Mouse (Mus musculus) adrenal gland, postnatal 4 days (tissue): ENCODE data around the gene Slc9a1. TPM values are rescaled to one million over a fixed set of nuclear protein-coding genes. Genes with fewer than 3 reads are reported as not detected.

ENCODE experiments used
- DNase-seq, 2 experiments: peaks; one replicate each; pipeline ENCODE4 v3.0.0; 2021 to 2022; ENCODE audit warnings: low spot score in 2 of 2, mixed read lengths in 2 of 2
- total RNA-seq, 2 experiments: library from RNA; stranded (reverse); gene quantifications; 2 replicates each; pipeline ENCODE4 v1.2.3; 2021

Gene Slc9a1
- total RNA-seq, 2 experiments from 2014 or later: 52.9 to 54.4 TPM

GRCm38 (mm10) chr4:133432560-133433171 is 63.2 kb downstream of the Slc9a1 start:
- DNase-seq: no peak

GRCm38 (mm10) chr4:133435921-133436320 is 66.4 kb downstream of the Slc9a1 start:
- no peak for DNase-seq

GRCm38 (mm10) chr4:133439460-133440376 is 70.2 kb downstream of the Slc9a1 start:
- DNase-seq: no peak

- no peak for DNase-seq
Observed at GRCm38 (mm10) chr4:133440377-133440795, 70.9 kb downstream of the Slc9a1 start.

- DNase-seq: no peak
Observed at GRCm38 (mm10) chr4:133442194-133442593, 72.7 kb downstream of the Slc9a1 start.

- no peak for DNase-seq
Observed at GRCm38 (mm10) chr4:133443085-133443484, 73.6 kb downstream of the Slc9a1 start.

- DNase-seq: no peak
Observed at GRCm38 (mm10) chr4:133445727-133446126, 76.2 kb downstream of the Slc9a1 start.

GRCm38 (mm10) chr4:133447366-133447765 is 77.9 kb downstream of the Slc9a1 start:
- DNase-seq: no peak

- no peak for DNase-seq
Observed at GRCm38 (mm10) chr4:133447967-133448366, 78.5 kb downstream of the Slc9a1 start.

GRCm38 (mm10) chr4:133448708-133449388 is 79.3 kb downstream of the Slc9a1 start:
- no peak for DNase-seq

- DNase-seq: no peak
Observed at GRCm38 (mm10) chr4:133449726-133450125, 80.2 kb downstream of the Slc9a1 start.

- peak; percentile 63 to 69 for DNase-seq
Observed at GRCm38 (mm10) chr4:133451536-133451935, 82.0 kb downstream of the Slc9a1 start.

GRCm38 (mm10) chr4:133452433-133452832 is 82.9 kb downstream of the Slc9a1 start:
- no peak for DNase-seq

- no peak for DNase-seq
Observed at GRCm38 (mm10) chr4:133458044-133458443, 88.5 kb downstream of the Slc9a1 start.

GRCm38 (mm10) chr4:133460006-133460405 is 90.5 kb downstream of the Slc9a1 start:
- DNase-seq: no peak

- no peak for DNase-seq
Observed at GRCm38 (mm10) chr4:133460796-133461325, 91.4 kb downstream of the Slc9a1 start.

- no peak for DNase-seq
Observed at GRCm38 (mm10) chr4:133461362-133461761, 91.9 kb downstream of the Slc9a1 start.

- no peak for DNase-seq
Observed at GRCm38 (mm10) chr4:133463184-133463583, 93.7 kb downstream of the Slc9a1 start.

GRCm38 (mm10) chr4:133468080-133468479 is 98.6 kb downstream of the Slc9a1 start:
- DNase-seq: peak; percentile 30 to 67

GRCm38 (mm10) chr4:133469122-133469521 is 99.6 kb downstream of the Slc9a1 start:
- no peak for DNase-seq

GRCm38 (mm10) chr4:133471135-133471821 is 101.8 kb downstream of the Slc9a1 start:
- no peak for DNase-seq
